Mouse (Mus musculus) liver, postnatal 0 days (tissue): Measurements from ENCODE around the gene Nectin4.

ENCODE experiments used
- CTCF ChIP-seq: sonication (generic); IDR thresholded peaks from 2 replicates; pipeline ENCODE4 v1.5.1; 2016; ENCODE audit warnings: antibody characterized with exemption, low read depth
- EP300 ChIP-seq: IDR thresholded peaks from 2 replicates; pipeline ENCODE4 v1.6.1; 2016; ENCODE audit warnings: antibody characterized with exemption, low read depth, mild to moderate bottlenecking

DNA sequence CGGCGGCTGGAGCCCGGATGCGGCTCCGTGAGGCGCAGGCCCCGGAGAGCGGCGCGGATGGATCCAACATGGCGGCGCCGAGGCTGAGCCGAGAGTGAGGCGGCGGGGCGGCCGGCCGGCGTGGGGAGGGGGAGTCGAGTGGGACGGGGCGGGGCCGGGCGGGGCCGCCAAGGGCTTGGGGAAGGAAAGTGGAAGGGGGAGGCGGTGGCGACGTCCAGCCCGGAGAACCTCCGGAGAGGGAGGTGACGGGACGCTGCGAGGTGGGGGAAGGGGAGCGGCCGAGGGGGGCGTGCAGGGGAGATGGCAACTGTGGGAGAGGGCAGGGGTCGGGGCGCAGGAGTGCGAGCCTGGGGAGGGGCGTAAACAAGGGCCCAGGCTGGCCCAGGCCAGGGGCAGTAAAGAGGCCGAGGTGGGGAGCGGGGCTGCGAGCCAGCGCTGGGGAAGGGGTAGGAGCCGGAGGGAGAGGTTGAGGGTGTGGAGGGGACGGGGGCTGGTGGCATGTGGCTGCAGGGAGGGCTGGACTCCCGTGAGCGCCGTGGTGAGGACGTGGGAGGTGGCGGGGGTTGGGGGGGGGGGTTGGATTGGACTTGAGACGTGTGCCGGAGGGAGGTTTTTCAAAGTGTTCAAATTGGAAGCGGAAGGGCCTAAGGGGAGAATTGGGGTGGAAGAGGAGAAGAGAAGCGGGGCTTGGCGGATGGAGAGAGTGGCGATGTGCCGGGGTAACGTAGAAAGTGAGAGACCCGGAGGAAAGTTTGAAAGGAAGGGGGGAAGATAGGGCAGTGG is 40.3 kb upstream of the Nectin4 start:
- TF ChIP-seq CTCF: no peak
- no peak for TF ChIP-seq EP300
